ENCODE assay signal across 10 mouse cellular contexts in the genomic region with DNA sequence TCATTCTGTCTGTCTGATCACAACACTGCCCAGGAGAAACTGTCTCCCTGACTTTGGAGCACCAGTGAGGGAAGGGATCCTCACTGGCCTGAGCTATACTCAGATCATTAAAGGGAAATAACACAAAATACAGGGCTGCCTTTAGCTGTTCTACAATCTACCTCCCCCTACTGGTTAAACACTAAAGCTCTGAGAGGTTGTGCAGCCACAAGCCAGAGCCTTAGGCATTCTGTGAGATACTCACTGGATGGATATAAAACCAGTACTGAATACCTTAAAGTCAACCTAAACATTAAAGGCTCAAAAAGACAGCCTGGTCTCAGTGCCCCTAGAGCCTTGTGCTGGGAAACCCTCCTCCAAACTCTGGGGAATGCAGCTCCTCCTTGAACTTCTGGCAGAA. TPM values are rescaled to one million over a fixed set of nuclear protein-coding genes. Genes with fewer than 3 reads are reported as not detected.
DNase-seq lines count a peak whose midpoint lies in the region; ATAC-seq and TF ChIP-seq lines count a peak whose summit lies in the region.
"Had no signal": no experiment of that assay in that cellular context is flagged by ENCODE, and none has a peak within 500 bp of the region (broad histone marks: within the 10 kb centered on the region; RNA-seq: fewer than 3 reads in every experiment).

No protein-coding gene starts in this region.

- intact Hi-C loops in gastrocnemius, adult 2 months (cut with DNase I): no loop called here

- H3K9me3 ChIP-seq in midbrain, embryonic 14.5 days (ENCODE audit: control insufficient read depth, low read length): no peaks in the 10 kb centered on the region
- H3K9me3 ChIP-seq in midbrain, embryonic 15.5 days: no peaks in the 10 kb centered on the region
- no peaks in the 10 kb centered on the region for H3K9me3 ChIP-seq in forebrain, embryonic 16.5 days (ENCODE audit: control insufficient read depth, low read length)
- H3K9me3 ChIP-seq: kidney, embryonic 15.5 days had no signal

- no peak overlapping the region for H3K27ac ChIP-seq in gastrocnemius, adult 2 months
- no peak overlapping the region for H3K27ac ChIP-seq in midbrain, embryonic 14.5 days (replicated peaks; ENCODE audit: low read depth, low read length)
- H3K27ac ChIP-seq in midbrain, embryonic 15.5 days: no peak overlapping the region
- H3K27ac ChIP-seq in forebrain, embryonic 16.5 days (ENCODE audit: low read length): no peak overlapping the region
- H3K27ac ChIP-seq: kidney, embryonic 15.5 days had no signal

- H3K4me1 ChIP-seq in midbrain, embryonic 14.5 days (ENCODE audit: control insufficient read depth, insufficient read depth, low read length): no peaks in the 10 kb centered on the region
- 0 out of 2 replicates have a peak, but pooled peaks cover 8% of the 10 kb centered on the region for H3K4me1 ChIP-seq in midbrain, embryonic 15.5 days
- H3K4me1 ChIP-seq in forebrain, embryonic 16.5 days (replicated peaks; ENCODE audit: control insufficient read depth, insufficient read depth, low read length): peaks cover 15% of the 10 kb centered on the region

- no peak overlapping the region for H3K4me3 ChIP-seq in gastrocnemius, adult 2 months
- no peak overlapping the region for H3K4me3 ChIP-seq in midbrain, embryonic 14.5 days (replicated peaks; ENCODE audit: low read depth, low read length)
- H3K4me3 ChIP-seq in midbrain, embryonic 15.5 days: no peak overlapping the region
- H3K4me3 ChIP-seq in forebrain, embryonic 16.5 days (replicated peaks; ENCODE audit: low read length): no peak overlapping the region
- H3K4me3 ChIP-seq: kidney, embryonic 15.5 days had no signal

- H3K36me3 ChIP-seq in midbrain, embryonic 14.5 days (ENCODE audit: control insufficient read depth, insufficient read depth, low read length): peaks cover 25% of the 10 kb centered on the region
- H3K36me3 ChIP-seq in midbrain, embryonic 15.5 days (replicated peaks): peaks cover 14% of the 10 kb centered on the region; the same call in 1 of the 2 replicates
- H3K36me3 ChIP-seq in forebrain, embryonic 16.5 days (ENCODE audit: control insufficient read depth, insufficient read depth): no peaks in the 10 kb centered on the region

- no peaks in the 10 kb centered on the region for H3K27me3 ChIP-seq in midbrain, embryonic 14.5 days (ENCODE audit: control insufficient read depth, insufficient read depth, low read length)
- H3K27me3 ChIP-seq in midbrain, embryonic 15.5 days (replicated peaks): no peaks in the 10 kb centered on the region
- H3K27me3 ChIP-seq in forebrain, embryonic 16.5 days (replicated peaks; ENCODE audit: control insufficient read depth, insufficient read depth, low read length): no peaks in the 10 kb centered on the region
- H3K27me3 ChIP-seq: kidney, embryonic 15.5 days had no signal

- no peak for ATAC-seq in midbrain, embryonic 14.5 days (ENCODE audit: low FRiP score, low TSS enrichment)
- no peak for ATAC-seq in midbrain, embryonic 15.5 days (replicated peaks)
- peak; percentile 49 for ATAC-seq in forebrain, embryonic 16.5 days
- no peak for ATAC-seq in erythroid progenitor cell, adult 5-6 weeks (replicated peaks; ENCODE audit: low FRiP score, poor library complexity, severe bottlenecking)

- H3K9ac ChIP-seq in midbrain, embryonic 14.5 days (replicated peaks; ENCODE audit: low read length): no peak overlapping the region
- no peak overlapping the region for H3K9ac ChIP-seq in midbrain, embryonic 15.5 days
- H3K9ac ChIP-seq in forebrain, embryonic 16.5 days (replicated peaks; ENCODE audit: low read depth, low read length): no peak overlapping the region
- H3K9ac ChIP-seq: kidney, embryonic 15.5 days had no signal

- TF ChIP-seq CTCF in gastrocnemius, adult 2 months (IDR thresholded peaks at IDR 0.05): peak; percentile 68

- DNase-seq in gastrocnemius, adult 2 months: no peak
- no peak for DNase-seq in gastrocnemius, adult 8-10 months (ENCODE audit: low spot score in 2 of 2)
- DNase-seq in midbrain, embryonic 14.5 days: peak; percentile 66
- no peak for DNase-seq in kidney, adult 11 months
- no peak for DNase-seq in thymus, adult 18-20 months
- DNase-seq: cerebellum, adult 9-10 months had no signal

- no peak overlapping the region for H3K4me2 ChIP-seq in midbrain, embryonic 14.5 days (ENCODE audit: low read length)
- H3K4me2 ChIP-seq in midbrain, embryonic 15.5 days: no peak overlapping the region
- H3K4me2 ChIP-seq in forebrain, embryonic 16.5 days (ENCODE audit: low read length): no peak overlapping the region
- H3K4me2 ChIP-seq: kidney, embryonic 15.5 days had no signal

RNA-seq across cellular contexts. Expression of gene Fbrsl1, which starts 13.5 kb away (rescaled TPM):
- total RNA-seq in gastrocnemius, adult 2 months (2021): 10 to 100 TPM; 32.7 to 36.8 TPM
- total RNA-seq in gastrocnemius, adult 8-10 months (2022): 10 to 100 TPM; 27.3 to 40.0 (median 33.9) TPM
- 20.7 and 22.0 TPM in 2 replicates for polyA plus RNA-seq in midbrain, embryonic 14.5 days (2014; fragmentation: Nextera tagmentation; extraction: Ambion mirVana)
- 24.2 and 25.9 TPM in 2 replicates for polyA plus RNA-seq in midbrain, embryonic 15.5 days (2015; fragmentation: Nextera tagmentation; extraction: Ambion mirVana)
- polyA plus RNA-seq in forebrain, embryonic 16.5 days (2015; fragmentation: Nextera tagmentation; extraction: Ambion mirVana): 19.7 and 23.9 TPM in 2 replicates
- 12.6 and 32.4 TPM in 2 replicates for total RNA-seq in erythroid progenitor cell, adult 5-6 weeks (2015; ENCODE audit: low replicate concordance)
- 13.6 and 17.1 TPM in 2 replicates for total RNA-seq in erythroid progenitor cell, adult 5-6 weeks (2017; ENCODE audit: low replicate concordance)
